Mouse (Mus musculus): ENCODE results near the gene Cul7. TPM values are rescaled to one million over a fixed set of nuclear protein-coding genes. Genes with fewer than 3 reads are reported as not detected.

Cul7 gene
- polyA plus RNA-seq, 1 experiment from 2014 or later: 36.3 TPM

- Histone ChIP-seq H3K27me3 (ENCODE audit: control insufficient read depth, insufficient read depth, low read length) (no peaks in the 10 kb centered on the region), H3K4me3 (ENCODE audit: low read depth, low read length) (no peak overlapping the region), H3K27ac (replicated peaks; ENCODE audit: low read depth, low read length) (no peak overlapping the region), H3K4me1 (ENCODE audit: control insufficient read depth, insufficient read depth, low read length) (peaks cover 15% of the 10 kb centered on the region), H3K9ac (ENCODE audit: low read length) (no peak overlapping the region), H3K36me3 (ENCODE audit: control insufficient read depth, insufficient read depth, low read length) (peaks cover 4% of the 10 kb centered on the region; the same call in 1 of the 2 replicates), H3K9me3 (ENCODE audit: control insufficient read depth, low read length) (no peaks in the 10 kb centered on the region), H3K4me2 (ENCODE audit: low read depth, severe bottlenecking) (no peak overlapping the region)
- no peak for DNase-seq (ENCODE audit: low spot score)
- 48% methylated on average over 5 of the region's 5 CpGs for WGBS
- no peak for ATAC-seq (ENCODE audit: insufficient number of reproducible peaks, low FRiP score, low TSS enrichment, low read depth)
These were observed 49.1 kb downstream of the Cul7 start for GRCm38 (mm10) chr17:46699245-46699644.

GRCm38 (mm10) chr17:46699912-46700311, 49.8 kb downstream of the Cul7 start:
- 83% methylated on average over 3 of the region's 3 CpGs for whole genome bisulfite sequencing
- ATAC-seq (ENCODE audit: insufficient number of reproducible peaks, low FRiP score, low TSS enrichment, low read depth) (no peak), DNase-seq (ENCODE audit: low spot score) (no peak)
- no peak overlapping the region for H3K27ac ChIP-seq (replicated peaks; ENCODE audit: low read depth, low read length)
- no peak overlapping the region for H3K9ac ChIP-seq (ENCODE audit: low read length)
- no peaks in the 10 kb centered on the region for H3K27me3 ChIP-seq (ENCODE audit: control insufficient read depth, insufficient read depth, low read length)
- H3K4me3 ChIP-seq (ENCODE audit: low read depth, low read length): no peak overlapping the region
- H3K9me3 ChIP-seq (ENCODE audit: control insufficient read depth, low read length): no peaks in the 10 kb centered on the region
- H3K36me3 ChIP-seq (ENCODE audit: control insufficient read depth, insufficient read depth, low read length): peaks cover 4% of the 10 kb centered on the region; the same call in 1 of the 2 replicates
- no peak overlapping the region for H3K4me2 ChIP-seq (ENCODE audit: low read depth, severe bottlenecking)
- peaks cover 15% of the 10 kb centered on the region for H3K4me1 ChIP-seq (ENCODE audit: control insufficient read depth, insufficient read depth, low read length)

- no peak overlapping the region for H3K4me2 ChIP-seq (ENCODE audit: low read depth, severe bottlenecking)
These were observed 51.4 kb downstream of the Cul7 start for GRCm38 (mm10) chr17:46701489-46701888.

GRCm38 (mm10) chr17:46702100-46702499, 52.0 kb downstream of the Cul7 start:
- Histone ChIP-seq H3K9me3 (ENCODE audit: control insufficient read depth, low read length) (no peaks in the 10 kb centered on the region), H3K4me2 (ENCODE audit: low read depth, severe bottlenecking) (no peak overlapping the region; the same call in 1 of the 2 replicates), H3K36me3 (ENCODE audit: control insufficient read depth, insufficient read depth, low read length) (peaks cover 4% of the 10 kb centered on the region; the same call in 1 of the 2 replicates), H3K27me3 (ENCODE audit: control insufficient read depth, insufficient read depth, low read length) (no peaks in the 10 kb centered on the region), H3K9ac (ENCODE audit: low read length) (no peak overlapping the region), H3K4me3 (ENCODE audit: low read depth, low read length) (no peak overlapping the region), H3K27ac (replicated peaks; ENCODE audit: low read depth, low read length) (no peak overlapping the region), H3K4me1 (ENCODE audit: control insufficient read depth, insufficient read depth, low read length) (peaks cover 15% of the 10 kb centered on the region)
- WGBS: 87% methylated on average over 12 of the region's 12 CpGs
- ATAC-seq (ENCODE audit: insufficient number of reproducible peaks, low FRiP score, low TSS enrichment, low read depth) (no peak), DNase-seq (ENCODE audit: low spot score) (no peak)

More at GRCm38 (mm10) chr17:46701489-46701888, 51.4 kb downstream of the Cul7 start:
- Histone ChIP-seq H3K9me3 (ENCODE audit: control insufficient read depth, low read length) (no peaks in the 10 kb centered on the region), H3K36me3 (ENCODE audit: control insufficient read depth, insufficient read depth, low read length) (peaks cover 4% of the 10 kb centered on the region; the same call in 1 of the 2 replicates), H3K9ac (ENCODE audit: low read length) (0 out of 2 replicates have a peak overlapping the region, but pooled peaks have one; percentile 17), H3K4me3 (ENCODE audit: low read depth, low read length) (no peak overlapping the region), H3K27ac (replicated peaks; ENCODE audit: low read depth, low read length) (no peak overlapping the region), H3K4me1 (ENCODE audit: control insufficient read depth, insufficient read depth, low read length) (peaks cover 15% of the 10 kb centered on the region), H3K27me3 (ENCODE audit: control insufficient read depth, insufficient read depth, low read length) (no peaks in the 10 kb centered on the region)
- DNase-seq (ENCODE audit: low spot score) (no peak), ATAC-seq (ENCODE audit: insufficient number of reproducible peaks, low FRiP score, low TSS enrichment, low read depth) (no peak)
- 89% methylated on average over 12 of the region's 12 CpGs for WGBS

- Histone ChIP-seq H3K4me2 (ENCODE audit: low read depth, severe bottlenecking) (no peak overlapping the region), H3K9me3 (ENCODE audit: control insufficient read depth, low read length) (no peaks in the 10 kb centered on the region), H3K36me3 (ENCODE audit: control insufficient read depth, insufficient read depth, low read length) (peaks cover 4% of the 10 kb centered on the region; the same call in 1 of the 2 replicates), H3K9ac (ENCODE audit: low read length) (0 out of 2 replicates have a peak overlapping the region, but pooled peaks have one; percentile 3), H3K27me3 (ENCODE audit: control insufficient read depth, insufficient read depth, low read length) (no peaks in the 10 kb centered on the region), H3K27ac (replicated peaks; ENCODE audit: low read depth, low read length) (no peak overlapping the region), H3K4me1 (ENCODE audit: control insufficient read depth, insufficient read depth, low read length) (peaks cover 15% of the 10 kb centered on the region), H3K4me3 (ENCODE audit: low read depth, low read length) (no peak overlapping the region)
- WGBS: 88% methylated on average over 5 of the region's 5 CpGs
- DNase-seq (ENCODE audit: low spot score) (no peak), ATAC-seq (ENCODE audit: insufficient number of reproducible peaks, low FRiP score, low TSS enrichment, low read depth) (no peak)
These were observed 52.4 kb downstream of the Cul7 start for GRCm38 (mm10) chr17:46702506-46702905.

GRCm38 (mm10) chr17:46703971-46704886, 54.1 kb downstream of the Cul7 start:
- Histone ChIP-seq H3K9me3 (ENCODE audit: control insufficient read depth, low read length) (no peaks in the 10 kb centered on the region), H3K4me2 (ENCODE audit: low read depth, severe bottlenecking) (peak overlapping the region; percentile 72), H3K27ac (replicated peaks; ENCODE audit: low read depth, low read length) (peak overlapping the region; percentile 77), H3K27me3 (ENCODE audit: control insufficient read depth, insufficient read depth, low read length) (no peaks in the 10 kb centered on the region), H3K36me3 (ENCODE audit: control insufficient read depth, insufficient read depth, low read length) (peaks cover 4% of the 10 kb centered on the region; the same call in 1 of the 2 replicates), H3K4me3 (ENCODE audit: low read depth, low read length) (peak overlapping the region; percentile 91), H3K4me1 (ENCODE audit: control insufficient read depth, insufficient read depth, low read length) (peaks cover 15% of the 10 kb centered on the region), H3K9ac (ENCODE audit: low read length) (peak overlapping the region; percentile 85)
- DNase-seq (ENCODE audit: low spot score): no peak
- ATAC-seq (ENCODE audit: insufficient number of reproducible peaks, low FRiP score, low TSS enrichment, low read depth): peak; percentile 82
- 5% methylated on average over 40 of the region's 41 CpGs for WGBS

- peak within 1 kb of the TSS; percentile 91 for H3K4me3 ChIP-seq (ENCODE audit: low read depth, low read length)
- no peaks in the 10 kb centered on the region for H3K27me3 ChIP-seq (ENCODE audit: control insufficient read depth, insufficient read depth, low read length)
- H3K4me2 ChIP-seq (ENCODE audit: low read depth, severe bottlenecking): peak within 1 kb of the TSS; percentile 72
- peak; percentile 97 for DNase-seq (ENCODE audit: low spot score)
- ATAC-seq (ENCODE audit: insufficient number of reproducible peaks, low FRiP score, low TSS enrichment, low read depth): peak; percentile 95
- peaks cover 15% of the 10 kb centered on the region for H3K4me1 ChIP-seq (ENCODE audit: control insufficient read depth, insufficient read depth, low read length)
- no peaks in the 10 kb centered on the region for H3K9me3 ChIP-seq (ENCODE audit: control insufficient read depth, low read length)
- WGBS: under 1% methylated on average over 48 of the region's 48 CpGs
- H3K36me3 ChIP-seq (ENCODE audit: control insufficient read depth, insufficient read depth, low read length): 0 out of 2 replicates have a peak, but pooled peaks cover 2% of the 10 kb centered on the region
- peak within 1 kb of the TSS; percentile 85 for H3K9ac ChIP-seq (ENCODE audit: low read length)
- H3K27ac ChIP-seq (replicated peaks; ENCODE audit: low read depth, low read length): peak within 1 kb of the TSS; percentile 77
These were observed 55.0 kb downstream of the Cul7 start, which contains the start of gene Ppp2r5d for GRCm38 (mm10) chr17:46704887-46705835. Gene Ppp2r5d (minus strand): TSS chr17:46705111.
